Mouse (Mus musculus) naive thymus-derived CD4-positive, alpha-beta T cell, adult 5 months (primary cell): ENCODE results near the gene Gm21149. TPM values are rescaled to one million over a fixed set of nuclear protein-coding genes. Genes with fewer than 3 reads are reported as not detected.

Experiments used
- polyA plus RNA-seq: library from polyadenylated mRNA; unstranded; fragments of 100-300 nt; shearing (Covaris generic); gene quantifications from one replicate; pipeline ENCODE4 v1.2.1, GENCODE M21; 2017

The Gm21149 gene
- polyA plus RNA-seq = not detected

DNA sequence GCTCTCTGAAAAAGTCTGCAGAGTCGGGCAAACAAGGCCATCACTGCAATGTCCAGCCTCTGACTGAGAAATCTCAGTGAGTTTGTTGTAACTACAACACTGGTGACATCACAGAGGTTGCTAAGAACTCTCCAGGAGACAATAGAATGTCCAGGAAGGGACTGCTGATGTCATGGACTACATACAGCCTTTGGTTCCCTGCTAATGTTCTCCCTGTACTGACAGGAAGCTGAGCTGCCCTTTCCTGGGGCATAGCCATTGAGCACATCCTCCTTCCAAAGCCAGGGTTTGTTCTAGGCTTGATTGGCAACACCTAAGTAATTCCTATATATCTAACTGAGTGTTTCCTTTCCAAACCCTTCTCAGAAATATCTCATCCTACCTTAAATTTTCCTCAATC lies at the start of gene Gm21149:
Gene Gm21149, minus strand, starts transcription at position 101 of the 400 bp plus-strand sequence.

Other genes starting within 250 kb of the Gm21149 start
- gene Gm21190, start 52.7 kb upstream of the Gm21149 start, polyA plus RNA-seq = not detected
- gene Gm21083, start 100.8 kb upstream of the Gm21149 start, polyA plus RNA-seq = not detected
- not detected for gene Speer4d, start 142.5 kb upstream of the Gm21149 start, polyA plus RNA-seq
- gene 4930572O03Rik, start 180.5 kb upstream of the Gm21149 start, polyA plus RNA-seq = not detected
- not detected for gene Speer4c, start 237.7 kb upstream of the Gm21149 start, polyA plus RNA-seq